Mouse (Mus musculus) myocyte (in vitro differentiated cells): ENCODE measurements at regions not wholly inside any gene's neighbourhood (a gene's known extent, or its start where the extent isn't known, plus 50 kb on each side); places are given as distances from the start of the nearest gene placed in this dataset.
A peak's percentile ranks its signal among the peaks of the same experiment; 100 is the strongest.

ENCODE experiments used
- H3K27me3 ChIP-seq: one replicate; pipeline ENCODE4 v1.6.1; 2011; ENCODE audit not compliant: control insufficient read depth, insufficient read depth, insufficient read length
- H3K36me3 ChIP-seq: one replicate; pipeline ENCODE4 v1.6.1; 2011; ENCODE audit not compliant: control insufficient read depth, insufficient read depth
- H3K4me2 ChIP-seq: one replicate; pipeline ENCODE4 v1.6.1; 2011; ENCODE audit warnings: low read depth, control low read depth
- H3K4me3 ChIP-seq: one replicate; pipeline ENCODE4 v1.5.1; 2011; ENCODE audit warnings: mild to moderate bottlenecking, control low read depth, moderate library complexity
- H3K79me2 ChIP-seq: one replicate; pipeline ENCODE4 v1.6.1; 2011; ENCODE audit not compliant: control insufficient read depth, insufficient read depth
- H3ac ChIP-seq: one replicate; pipeline ENCODE4 v1.6.1; 2011; ENCODE audit not compliant: control insufficient read depth, insufficient read length
- CEBPB ChIP-seq: IDR thresholded peaks from 2 replicates; pipeline ENCODE4 v1.6.1; 2011; ENCODE audit warnings: mild to moderate bottlenecking, moderate library complexity; ENCODE audit not compliant: poor library complexity, insufficient read depth, severe bottlenecking
- E2F4 ChIP-seq: IDR thresholded peaks from one replicate; pipeline ENCODE4 v1.6.1; 2011; ENCODE audit warnings: mild to moderate bottlenecking, control low read depth, moderate library complexity; ENCODE audit not compliant: insufficient read depth
- MAX ChIP-seq: IDR thresholded peaks from one replicate; pipeline ENCODE4 v1.6.1; 2011; ENCODE audit warnings: low read depth, mild to moderate bottlenecking, control low read depth
- MYOD1 ChIP-seq, 3 experiments: IDR thresholded peaks; one replicate each; pipeline ENCODE4 v1.6.1; 2011; ENCODE audit warnings: control low read depth in 2 of 3, low read depth in 2 of 3, mild to moderate bottlenecking in 2 of 3, moderate library complexity in 1 of 3; ENCODE audit not compliant: insufficient read length in 2 of 3, control insufficient read depth in 1 of 3
- MYOG ChIP-seq, 3 experiments: IDR thresholded peaks; one replicate each; pipeline ENCODE4 v1.6.1; 2011; ENCODE audit warnings: control low read depth in 2 of 3, low read depth in 2 of 3, mild to moderate bottlenecking in 2 of 3; ENCODE audit not compliant: insufficient read length in 2 of 3, control insufficient read depth in 1 of 3, insufficient read depth in 1 of 3
- POLR2A ChIP-seq: IDR thresholded peaks from one replicate; pipeline ENCODE4 v1.6.1; 2011; ENCODE audit warnings: low read depth, mild to moderate bottlenecking, control low read depth, moderate library complexity; ENCODE audit not compliant: insufficient read length
- POLR2AphosphoS2 ChIP-seq: IDR thresholded peaks from one replicate; pipeline ENCODE4 v1.6.1; 2011; ENCODE audit warnings: low read depth, control low read depth; ENCODE audit not compliant: insufficient read length
- REST ChIP-seq: IDR thresholded peaks from one replicate; pipeline ENCODE4 v1.6.1; 2011; ENCODE audit warnings: mild to moderate bottlenecking, control low read depth, moderate library complexity; ENCODE audit not compliant: insufficient read depth, insufficient read length
- SRF ChIP-seq: IDR thresholded peaks from one replicate; pipeline ENCODE4 v1.6.1; 2011; ENCODE audit warnings: low read depth; ENCODE audit not compliant: control insufficient read depth, insufficient read length
- TCF12 ChIP-seq: IDR thresholded peaks from one replicate; pipeline ENCODE4 v1.6.1; 2011; ENCODE audit warnings: mild to moderate bottlenecking, control low read depth; ENCODE audit not compliant: poor library complexity, insufficient read depth, severe bottlenecking
- TCF3 ChIP-seq: IDR thresholded peaks from one replicate; pipeline ENCODE4 v1.6.1; 2011; ENCODE audit warnings: low read depth, control low read depth; ENCODE audit not compliant: insufficient read length
- USF1 ChIP-seq: IDR thresholded peaks from one replicate; pipeline ENCODE4 v1.6.1; 2011; ENCODE audit warnings: low read depth, mild to moderate bottlenecking, control low read depth, moderate library complexity

- Histone ChIP-seq H3K79me2 (no peaks in the 10 kb centered on the region), H3K36me3 (no peaks in the 10 kb centered on the region), H3K4me3 (no peak overlapping the region), H3ac (no peak overlapping the region), H3K4me2 (peak overlapping the region; percentile 15), H3K27me3 (no peaks in the 10 kb centered on the region)
- TF ChIP-seq TCF12 (no peak), CEBPB (no peak), SRF (peak; percentile 78)
Measured at GRCm38 (mm10) chr12:77170257-77170656, 67.7 kb upstream of the Fut8 start.

GRCm38 (mm10) chr12:77168367-77168766 is 69.6 kb upstream of the Fut8 start:
- no peak for TF ChIP-seq REST
- no peak for TF ChIP-seq TCF12
- TF ChIP-seq POLR2AphosphoS2: no peak
- no peak for TF ChIP-seq TCF3
- no peak for TF ChIP-seq MAX
- no peak for TF ChIP-seq POLR2A
- no peak for TF ChIP-seq USF1
- TF ChIP-seq MYOD1 (IDR thresholded peaks at IDR 0.05; ENCODE audit: control insufficient read depth in 1 of 3, insufficient read length in 2 of 3, low read depth in 2 of 3): no peak
- Histone ChIP-seq H3K4me3 (no peak overlapping the region), H3K27me3 (no peaks in the 10 kb centered on the region), H3K36me3 (no peaks in the 10 kb centered on the region), H3ac (no peak overlapping the region), H3K4me2 (no peak overlapping the region), H3K79me2 (no peaks in the 10 kb centered on the region)

- H3K4me3 ChIP-seq: no peak overlapping the region
- H3K27me3 ChIP-seq: no peaks in the 10 kb centered on the region
- TF ChIP-seq POLR2A (no peak), TCF3 (no peak), USF1 (no peak), REST (no peak), MYOD1 (IDR thresholded peaks at IDR 0.05; ENCODE audit: control insufficient read depth in 1 of 3, insufficient read length in 2 of 3, low read depth in 2 of 3) (no peak), SRF (no peak), MYOG (IDR thresholded peaks at IDR 0.05; ENCODE audit: control insufficient read depth in 1 of 3, insufficient read depth in 1 of 3, insufficient read length in 2 of 3, low read depth in 2 of 3) (no peak), POLR2AphosphoS2 (no peak), CEBPB (no peak), MAX (no peak), E2F4 (no peak), TCF12 (no peak)
- no peak overlapping the region for H3ac ChIP-seq
- H3K4me2 ChIP-seq: no peak overlapping the region
- H3K36me3 ChIP-seq: no peaks in the 10 kb centered on the region
- H3K79me2 ChIP-seq: no peaks in the 10 kb centered on the region
Measured at GRCm38 (mm10) chr12:77156698-77157097, 81.2 kb upstream of the Fut8 start.

- no peak for TF ChIP-seq POLR2AphosphoS2
- H3K27me3 ChIP-seq: no peaks in the 10 kb centered on the region
Measured at GRCm38 (mm10) chr12:77155626-77156025, 82.3 kb upstream of the Fut8 start.

GRCm38 (mm10) chr12:77151471-77151870 is 86.5 kb upstream of the Fut8 start:
- Histone ChIP-seq H3ac (no peak overlapping the region), H3K79me2 (no peaks in the 10 kb centered on the region), H3K27me3 (no peaks in the 10 kb centered on the region), H3K4me3 (no peak overlapping the region), H3K4me2 (no peak overlapping the region), H3K36me3 (no peaks in the 10 kb centered on the region)
- TF ChIP-seq SRF: no peak
- TF ChIP-seq USF1: no peak
- TF ChIP-seq REST: no peak
- TF ChIP-seq MYOD1 (IDR thresholded peaks at IDR 0.05; ENCODE audit: control insufficient read depth in 1 of 3, insufficient read length in 2 of 3, low read depth in 2 of 3): no peak
- TF ChIP-seq MYOG (IDR thresholded peaks at IDR 0.05; ENCODE audit: control insufficient read depth in 1 of 3, insufficient read depth in 1 of 3, insufficient read length in 2 of 3, low read depth in 2 of 3): no peak
- TF ChIP-seq CEBPB: no peak
- no peak for TF ChIP-seq POLR2AphosphoS2
- TF ChIP-seq E2F4: no peak
- no peak for TF ChIP-seq POLR2A
- TF ChIP-seq MAX: no peak
- no peak for TF ChIP-seq TCF12
- no peak for TF ChIP-seq TCF3

More at GRCm38 (mm10) chr12:77155626-77156025, 82.3 kb upstream of the Fut8 start:
- no peak overlapping the region for H3K4me3 ChIP-seq
- H3K79me2 ChIP-seq: no peaks in the 10 kb centered on the region
- no peak overlapping the region for H3K4me2 ChIP-seq
- no peaks in the 10 kb centered on the region for H3K36me3 ChIP-seq
- H3ac ChIP-seq: no peak overlapping the region

- H3K36me3 ChIP-seq: no peaks in the 10 kb centered on the region
- H3K79me2 ChIP-seq: no peaks in the 10 kb centered on the region
- no peak overlapping the region for H3K4me2 ChIP-seq
- no peak for TF ChIP-seq POLR2AphosphoS2
- no peak for TF ChIP-seq E2F4
- TF ChIP-seq TCF3: no peak
- TF ChIP-seq POLR2A: no peak
- no peak for TF ChIP-seq SRF
- no peak for TF ChIP-seq REST
- TF ChIP-seq CEBPB: no peak
- no peak for TF ChIP-seq TCF12
- TF ChIP-seq MYOG (IDR thresholded peaks at IDR 0.05; ENCODE audit: control insufficient read depth in 1 of 3, insufficient read depth in 1 of 3, insufficient read length in 2 of 3, low read depth in 2 of 3): no peak
- no peak for TF ChIP-seq MYOD1 (IDR thresholded peaks at IDR 0.05; ENCODE audit: control insufficient read depth in 1 of 3, insufficient read length in 2 of 3, low read depth in 2 of 3)
- TF ChIP-seq USF1: no peak
- no peak for TF ChIP-seq MAX
- H3ac ChIP-seq: no peak overlapping the region
- H3K27me3 ChIP-seq: no peaks in the 10 kb centered on the region
- H3K4me3 ChIP-seq: no peak overlapping the region
Measured at GRCm38 (mm10) chr12:77149835-77150234, 88.1 kb upstream of the Fut8 start.
